Mouse (Mus musculus) cerebellum, adult 11-12 months (tissue): Measurements from ENCODE around the gene Pcnx2.
A peak's percentile ranks its signal among the peaks of the same experiment; 100 is the strongest.

Experiments used
- DNase-seq: peaks from one replicate; pipeline ENCODE4 v3.0.0; 2022

The Pcnx2 gene

DNA sequence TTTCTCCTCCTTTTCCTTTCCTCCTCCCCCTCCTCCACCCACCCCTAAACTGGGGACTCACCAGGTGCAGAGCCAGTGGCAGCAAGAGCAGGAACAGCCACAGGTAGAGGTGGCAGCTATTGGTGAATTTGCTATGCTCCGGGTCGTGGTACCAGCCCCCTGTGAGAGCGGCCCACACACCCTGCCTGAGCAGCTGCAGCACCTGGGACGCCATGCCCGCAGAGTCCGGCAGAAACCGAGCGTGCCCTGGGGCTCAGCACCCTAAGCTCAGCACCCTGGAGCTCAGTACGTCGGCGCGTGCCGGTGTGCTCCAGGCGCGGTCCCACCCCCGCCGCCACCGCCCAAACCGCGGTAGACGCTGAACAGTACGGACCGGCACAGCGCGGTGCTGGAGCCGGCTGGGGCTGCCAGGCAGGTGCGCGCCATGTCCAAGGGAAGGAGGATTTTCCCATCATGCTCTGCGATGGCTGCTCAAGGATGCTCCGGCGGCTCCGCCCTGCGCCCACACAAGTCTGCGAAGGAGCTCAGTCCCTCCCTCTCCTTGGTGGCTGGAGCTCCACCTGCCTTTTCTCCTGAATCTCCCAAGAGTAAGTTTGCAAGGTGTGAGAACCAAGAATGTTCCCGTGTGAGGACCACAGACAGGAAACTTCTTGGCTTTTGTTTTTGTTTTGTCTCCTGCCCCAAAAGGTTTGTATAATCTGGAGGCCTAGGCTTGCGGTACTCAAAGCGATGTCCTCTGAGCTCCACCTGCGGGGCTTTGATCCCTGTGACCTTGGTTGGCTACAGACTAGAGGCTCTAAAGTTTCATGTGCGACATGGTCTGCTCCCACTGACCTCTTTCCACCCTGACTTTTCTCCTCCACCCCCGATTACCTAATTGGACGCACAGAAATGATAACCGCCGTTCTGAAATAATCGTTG, at the start of gene Pcnx2:
TSS of gene Pcnx2 (minus strand) at position 450 of the 921 bp plus-strand sequence.
- peak; percentile 90 for DNase-seq

DNA sequence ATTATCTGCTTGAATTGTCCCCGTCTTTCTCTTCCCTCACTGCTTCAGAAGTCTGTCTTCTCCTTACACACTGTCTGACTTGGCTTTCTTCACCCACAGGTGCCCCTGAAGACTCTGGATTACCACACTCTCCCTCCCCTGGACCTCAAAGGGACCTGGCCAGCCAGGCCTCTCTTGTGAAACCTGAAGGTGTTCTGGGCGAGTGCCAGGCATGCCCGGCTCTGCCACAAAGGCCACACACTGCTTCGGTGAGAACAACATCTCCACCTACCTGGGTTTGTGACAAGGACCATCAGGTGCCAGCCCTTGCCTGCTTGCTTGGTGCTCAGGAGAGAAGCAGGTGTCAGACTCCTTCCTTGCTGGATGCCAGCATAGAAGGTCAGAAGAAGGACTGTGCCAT, 46.4 kb upstream of the Pcnx2 start:
- DNase-seq: no peak

DNA sequence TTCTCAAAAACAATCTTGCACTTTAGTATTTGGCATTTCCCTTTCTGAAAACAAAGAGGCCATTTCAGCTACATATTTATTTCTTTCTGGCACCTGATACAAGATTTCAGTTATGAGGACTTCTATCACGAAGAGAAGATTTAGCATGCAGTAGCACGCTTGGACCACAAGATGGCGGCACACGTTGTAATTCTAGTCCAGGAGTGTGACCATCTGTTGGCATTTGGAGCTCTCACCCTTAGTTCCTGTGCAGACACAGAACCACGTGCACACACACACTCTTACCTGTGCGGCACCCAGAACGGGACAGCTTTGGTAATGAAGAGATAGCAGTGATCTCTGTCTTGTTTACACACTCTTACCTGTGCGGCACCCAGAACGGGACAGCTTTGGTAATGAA, 37.5 kb upstream of the Pcnx2 start:
- peak; percentile 73 for DNase-seq

DNA sequence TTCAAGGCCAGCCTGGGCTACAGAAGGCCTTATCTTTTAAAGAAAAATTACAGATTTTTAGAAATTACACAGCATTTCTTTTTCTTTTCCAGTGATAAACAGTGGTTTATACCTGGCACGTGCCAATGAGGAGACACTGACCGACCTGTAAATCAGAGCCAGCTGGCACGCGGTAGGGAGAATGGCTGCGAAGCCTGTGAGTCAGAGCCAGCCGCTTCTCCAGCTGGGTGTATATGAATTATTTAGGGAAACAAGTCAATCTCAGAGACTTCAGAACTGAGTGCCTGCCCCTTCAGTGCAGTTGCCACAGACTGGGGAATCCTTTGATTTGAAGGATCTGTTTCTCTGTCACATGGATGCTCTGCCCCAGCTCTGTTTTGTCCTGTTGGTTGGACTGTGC, 33.7 kb upstream of the Pcnx2 start:
- no peak for DNase-seq

DNA sequence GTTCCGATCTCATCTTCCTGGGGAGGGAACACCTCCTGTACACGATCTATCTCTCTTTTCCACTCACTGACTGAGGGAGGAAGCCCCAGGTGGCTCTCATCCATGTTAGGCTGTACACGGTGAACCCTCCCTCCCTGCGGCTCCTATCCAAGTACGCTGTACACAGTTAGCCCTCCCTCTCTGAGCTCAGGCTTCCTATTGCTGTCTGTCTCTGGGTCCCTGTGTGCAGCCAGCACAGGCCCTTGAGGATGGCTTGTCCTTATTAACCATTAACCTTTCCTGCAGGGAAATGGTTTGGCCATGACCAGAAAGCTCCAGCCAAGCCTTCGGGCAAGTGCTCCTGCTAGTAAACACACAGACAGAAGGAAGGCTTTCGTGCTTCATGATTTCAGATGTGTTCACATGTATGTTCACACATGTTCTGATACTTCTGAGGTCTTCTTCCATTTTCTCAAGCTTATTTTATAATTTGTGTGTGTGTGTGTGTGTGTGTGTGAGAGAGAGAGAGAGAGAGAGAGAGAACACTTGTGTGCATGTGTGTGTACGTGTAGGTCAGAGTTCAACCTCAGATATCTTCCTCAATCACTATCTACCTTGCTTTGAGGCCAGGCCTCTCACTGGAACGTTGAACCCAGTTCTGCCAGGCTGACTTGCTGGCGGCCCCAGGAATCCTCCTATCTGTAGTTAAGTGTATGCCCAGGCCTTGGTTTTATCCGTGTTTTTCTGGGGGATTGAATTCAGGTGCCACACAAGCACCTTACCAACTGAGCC, 32.3 kb upstream of the Pcnx2 start:
- DNase-seq: no peak

DNA sequence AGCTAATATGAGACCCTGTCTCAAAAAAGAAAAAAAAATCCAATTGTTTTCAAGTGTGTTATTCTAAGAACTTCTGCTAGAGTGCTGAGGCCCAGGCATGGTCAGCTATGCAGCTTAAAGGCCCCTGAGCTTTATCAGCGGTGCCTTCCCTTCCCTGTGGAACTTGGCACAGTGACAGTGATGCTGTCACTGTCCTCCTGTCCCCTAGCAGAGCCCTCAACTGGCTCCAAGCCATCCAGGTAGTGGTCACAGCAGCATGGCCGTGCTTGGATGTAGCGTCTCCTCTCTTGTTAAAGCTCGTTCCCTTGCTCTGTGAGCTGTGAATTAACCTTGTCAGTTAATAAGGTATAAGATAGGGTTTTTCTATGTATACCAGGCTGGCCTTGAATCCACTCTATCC, 28.5 kb upstream of the Pcnx2 start:
- no peak for DNase-seq

DNA sequence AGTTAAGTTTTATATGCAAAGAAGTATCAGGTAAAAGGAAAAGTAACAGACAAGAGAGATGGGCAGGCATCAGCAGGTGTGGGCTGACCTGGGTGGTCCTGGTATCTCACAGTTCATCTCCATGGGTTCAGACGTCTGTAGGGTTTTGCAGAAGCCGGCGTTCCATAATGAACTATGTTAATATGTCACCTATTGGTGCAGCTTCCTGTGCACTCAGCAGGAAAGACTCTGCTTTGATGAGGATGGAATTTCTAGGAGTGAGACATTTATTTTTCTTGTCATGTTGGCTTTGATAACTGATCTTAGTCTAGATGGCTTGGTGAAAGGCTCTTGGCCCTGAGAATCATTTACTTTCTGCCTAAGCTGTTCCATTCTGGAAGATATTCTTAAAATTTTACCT, 24.2 kb upstream of the Pcnx2 start:
- no peak for DNase-seq

DNA sequence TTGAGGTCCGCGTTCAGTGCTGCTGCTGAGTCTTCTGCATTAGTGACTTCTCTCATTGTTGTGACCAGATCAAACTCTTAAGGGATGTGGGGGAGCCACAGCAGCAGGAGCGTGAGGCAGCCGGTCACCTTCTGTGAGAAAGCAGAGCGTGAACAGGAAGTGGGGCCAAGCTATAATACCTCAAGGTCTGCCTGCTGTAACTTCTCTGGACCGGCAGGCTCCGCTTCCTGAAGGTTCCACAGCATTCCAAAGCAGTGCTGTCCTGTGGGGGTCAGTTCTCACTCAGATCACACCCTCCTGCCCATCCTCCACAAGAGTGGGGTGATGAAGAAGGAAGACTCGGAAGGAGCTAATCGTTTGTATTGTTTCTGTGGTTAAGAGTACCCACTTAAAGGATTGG, 22.6 kb upstream of the Pcnx2 start:
- no peak for DNase-seq

DNA sequence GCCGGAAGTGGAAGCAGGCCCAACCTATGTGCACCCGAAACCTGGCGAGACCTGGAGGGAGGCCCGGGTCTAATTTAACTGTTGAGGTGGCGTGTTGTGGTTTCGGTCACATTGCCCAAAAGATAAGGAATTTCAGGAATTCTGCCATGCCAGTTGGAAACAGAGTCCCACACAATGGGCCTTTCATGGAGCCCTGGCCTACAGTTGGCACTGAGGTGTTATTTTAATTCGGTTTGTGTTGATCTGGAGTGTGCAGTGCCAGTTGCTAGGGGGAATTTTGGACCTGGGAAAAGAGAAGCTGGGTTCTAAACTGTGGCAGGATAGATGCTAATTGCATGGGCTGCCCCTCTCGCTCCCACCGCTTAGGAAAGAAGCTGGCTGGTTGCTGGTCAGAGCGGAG, 22.2 kb upstream of the Pcnx2 start:
- no peak for DNase-seq

DNA sequence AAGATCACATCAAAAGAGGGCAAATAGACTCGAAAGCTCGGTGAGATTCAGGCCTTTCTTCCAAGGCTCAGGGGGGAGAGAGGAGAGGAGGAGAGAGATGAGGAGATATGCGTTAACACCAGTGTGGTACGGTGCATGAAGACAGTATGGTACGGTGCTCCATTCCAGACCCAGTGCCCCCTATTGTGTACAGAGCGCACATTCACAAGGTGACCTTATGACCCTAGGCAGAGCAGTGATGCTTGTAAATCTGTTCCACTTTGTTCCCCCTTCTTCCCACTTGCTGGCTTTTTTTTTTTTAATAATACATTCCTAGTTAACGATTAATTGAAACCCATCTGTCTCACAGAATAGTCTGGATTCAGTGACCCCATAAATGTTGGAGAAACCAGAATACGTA, 21.4 kb upstream of the Pcnx2 start:
- no peak for DNase-seq

DNA sequence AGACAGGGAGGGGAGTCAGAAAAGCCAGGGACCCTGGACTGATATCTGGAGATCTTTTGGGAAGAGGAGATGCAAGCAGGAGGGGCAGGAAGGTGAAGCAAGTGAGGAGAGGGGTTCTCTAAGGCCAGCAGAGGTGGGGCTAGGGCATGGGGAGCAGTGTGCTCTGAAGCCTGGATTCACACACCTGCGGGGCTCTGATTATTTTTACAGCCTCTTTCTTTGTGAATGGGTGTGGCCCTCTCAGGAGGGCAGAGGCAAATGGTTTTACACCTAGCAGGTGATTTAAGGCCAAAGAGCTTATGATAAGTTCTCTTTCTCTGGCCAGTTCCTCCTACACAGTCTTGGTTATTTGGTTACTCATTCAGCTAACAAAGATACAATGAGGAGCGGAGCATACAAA, 20.6 kb upstream of the Pcnx2 start:
- DNase-seq: no peak

DNA sequence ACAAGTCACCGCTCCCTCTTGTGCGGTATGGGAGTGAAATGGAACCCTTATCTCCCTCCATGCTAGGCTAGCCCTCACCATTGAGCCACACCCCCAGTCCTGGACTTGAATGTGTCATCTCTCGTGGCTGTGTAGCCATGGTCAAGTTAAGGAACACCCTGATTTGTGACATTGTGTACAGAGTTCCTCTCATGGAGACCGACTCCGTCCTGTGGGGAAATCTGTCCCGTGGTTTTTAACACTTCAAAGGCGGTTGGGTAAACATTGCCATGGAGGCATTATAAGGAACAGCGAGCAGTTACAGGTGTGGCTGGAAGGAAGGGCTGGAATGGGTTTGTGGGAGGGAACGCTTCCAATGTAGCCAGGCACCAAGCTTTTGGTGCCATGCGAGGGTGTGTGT, 18.9 kb upstream of the Pcnx2 start:
- no peak for DNase-seq

DNA sequence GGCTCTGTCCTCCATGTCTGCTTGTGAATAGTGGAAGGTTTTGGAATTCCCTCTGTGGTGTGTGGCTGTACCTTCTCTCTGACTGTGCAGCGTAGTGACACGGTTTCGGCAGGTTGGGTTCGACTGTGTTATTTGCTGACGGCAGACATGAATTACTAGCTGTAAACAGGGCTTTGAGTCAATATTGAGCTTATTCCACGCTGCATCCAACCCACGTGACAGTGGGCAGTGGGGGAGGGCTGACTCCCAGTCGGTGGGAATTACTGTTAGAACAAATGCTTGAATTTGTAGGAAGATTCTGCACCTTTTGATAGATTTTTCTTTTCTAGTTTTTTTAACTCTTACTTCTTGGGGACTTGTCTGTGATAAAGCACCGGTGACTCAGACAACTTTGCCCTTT, 16.3 kb upstream of the Pcnx2 start:
- DNase-seq: no peak

DNA sequence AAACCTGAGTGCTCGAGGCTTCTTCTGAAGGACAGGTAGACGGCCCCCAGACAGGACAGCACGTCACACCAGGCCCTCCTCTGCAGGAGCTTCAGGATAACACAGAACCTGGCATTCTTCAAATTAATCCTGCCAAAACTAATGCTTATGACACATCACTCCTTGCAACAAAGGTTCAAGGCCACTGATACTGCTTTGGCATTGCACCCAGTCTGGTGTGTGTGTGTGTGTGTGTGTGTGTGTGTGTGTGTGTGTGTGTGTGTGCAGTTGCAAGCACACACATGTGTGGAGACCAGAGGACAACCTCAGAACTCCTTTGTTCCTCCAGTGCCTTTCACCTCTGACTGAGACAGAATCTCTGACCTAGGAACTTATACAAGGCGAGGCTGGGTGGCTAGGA, 15.1 kb upstream of the Pcnx2 start:
- no peak for DNase-seq

DNA sequence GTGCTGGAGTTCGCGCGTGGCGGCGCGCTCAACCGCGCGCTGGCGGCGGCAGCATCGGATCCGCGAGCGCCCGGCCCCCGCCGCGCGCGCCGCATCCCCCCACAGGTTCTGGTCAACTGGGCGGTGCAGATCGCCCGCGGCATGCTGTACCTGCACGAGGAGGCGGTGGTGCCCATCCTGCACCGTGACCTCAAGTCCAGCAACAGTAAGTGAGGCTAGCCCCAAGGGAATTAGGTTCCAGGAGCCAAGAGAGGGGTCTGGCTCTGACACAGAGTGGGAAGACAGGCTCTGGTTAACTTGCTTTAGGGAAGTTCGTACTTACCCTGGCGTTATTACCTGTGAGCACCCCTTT, 13.1 kb upstream of the Pcnx2 start:
- DNase-seq: no peak

DNA sequence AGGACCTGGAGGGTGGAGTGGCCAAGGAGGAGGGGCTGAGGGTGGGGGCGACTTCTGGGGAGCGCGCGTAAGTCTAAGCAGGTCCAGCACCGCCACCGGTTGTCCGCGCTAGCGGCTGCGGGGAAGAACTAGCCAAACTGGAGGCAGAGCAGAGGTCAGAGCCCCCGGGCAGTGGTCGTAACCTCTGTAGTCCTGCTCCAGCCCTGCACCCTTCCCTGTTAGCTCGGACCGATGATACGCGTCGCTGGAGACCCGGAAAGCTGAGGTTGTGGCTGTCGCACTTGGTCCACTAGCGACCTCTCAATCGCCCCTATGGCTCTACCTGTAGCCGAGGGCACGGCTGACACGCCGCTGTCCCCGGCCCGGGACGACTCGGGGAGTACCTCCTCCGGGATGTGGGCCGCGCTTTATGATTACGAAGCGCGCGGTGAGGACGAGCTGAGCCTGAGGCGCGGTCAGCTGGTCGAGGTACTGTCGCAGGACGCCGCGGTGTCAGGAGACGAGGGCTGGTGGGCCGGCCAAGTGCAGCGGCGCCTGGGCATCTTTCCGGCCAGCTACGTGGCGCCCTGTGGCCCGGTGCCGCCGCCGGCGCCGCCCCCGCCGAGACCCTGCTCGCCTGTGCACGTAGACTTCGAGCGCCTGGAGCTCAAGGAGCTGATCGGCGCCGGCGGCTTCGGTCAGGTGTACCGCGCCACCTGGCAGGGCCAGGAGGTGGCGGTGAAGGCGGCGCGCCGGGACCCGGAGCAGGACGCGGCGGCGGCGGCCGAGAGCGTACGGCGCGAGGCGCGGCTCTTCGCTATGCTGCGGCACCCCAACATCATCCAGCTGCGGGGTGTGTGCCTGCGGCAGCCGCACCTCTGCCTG, 12.5 kb upstream of the Pcnx2 start, which contains the start of gene Map3k21:
TSS of gene Map3k21 (plus strand) at position 86 of the 864 bp plus-strand sequence.
- DNase-seq: peak; percentile 43

DNA sequence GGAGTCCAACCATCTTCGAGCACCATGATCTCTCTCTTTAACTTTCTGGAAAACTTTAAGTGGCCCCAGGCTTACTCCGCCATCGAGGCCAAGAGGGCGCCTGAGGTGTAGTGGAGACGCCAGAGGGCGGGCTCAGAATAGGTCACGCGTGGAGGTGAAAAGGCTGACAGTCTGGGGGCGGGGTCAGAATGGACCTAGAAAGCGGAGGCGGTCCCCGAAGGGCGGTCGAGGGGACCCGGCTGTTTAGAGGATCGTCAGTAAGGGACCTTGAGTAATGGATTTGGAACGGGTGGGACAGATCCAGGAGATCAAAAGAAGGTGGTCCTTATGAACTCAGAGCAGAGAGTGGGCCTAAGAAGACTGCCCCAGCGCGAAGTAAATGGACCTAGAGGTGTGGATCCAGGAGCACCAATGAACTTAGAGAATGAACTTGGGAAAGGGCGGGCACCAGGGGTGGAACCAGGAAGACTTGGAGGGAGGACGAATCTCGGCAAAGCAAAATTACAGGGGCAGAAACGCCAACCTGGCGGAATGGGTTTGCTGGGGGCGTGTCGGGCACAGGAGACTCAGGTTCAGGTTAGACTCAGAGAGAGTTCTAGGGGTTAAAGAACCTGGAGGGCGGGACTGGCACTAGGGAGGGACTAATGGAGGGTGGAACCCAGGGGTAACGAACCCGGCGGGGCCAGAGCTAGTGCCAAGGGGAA, 11.7 kb upstream of the Pcnx2 start:
- DNase-seq: no peak

DNA sequence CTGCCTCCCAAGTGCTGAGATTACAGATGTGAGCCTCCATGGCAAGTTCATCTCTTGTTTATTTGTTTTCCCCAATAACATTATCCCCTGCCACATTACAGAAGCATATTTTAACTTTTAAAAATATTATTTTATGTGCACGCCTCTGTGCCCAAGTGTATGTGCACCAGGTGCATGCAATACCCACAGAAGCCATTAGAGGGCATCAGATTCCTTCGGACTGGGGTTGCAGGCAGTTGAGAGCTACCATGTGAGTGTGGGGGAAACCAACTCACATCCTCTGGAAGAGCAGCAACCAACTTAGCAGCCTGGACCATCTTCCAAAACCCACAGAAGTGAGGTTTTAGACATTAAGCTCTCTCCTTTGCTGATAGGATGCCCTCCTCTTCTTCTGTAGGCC, 9.2 kb upstream of the Pcnx2 start:
- DNase-seq: no peak

DNA sequence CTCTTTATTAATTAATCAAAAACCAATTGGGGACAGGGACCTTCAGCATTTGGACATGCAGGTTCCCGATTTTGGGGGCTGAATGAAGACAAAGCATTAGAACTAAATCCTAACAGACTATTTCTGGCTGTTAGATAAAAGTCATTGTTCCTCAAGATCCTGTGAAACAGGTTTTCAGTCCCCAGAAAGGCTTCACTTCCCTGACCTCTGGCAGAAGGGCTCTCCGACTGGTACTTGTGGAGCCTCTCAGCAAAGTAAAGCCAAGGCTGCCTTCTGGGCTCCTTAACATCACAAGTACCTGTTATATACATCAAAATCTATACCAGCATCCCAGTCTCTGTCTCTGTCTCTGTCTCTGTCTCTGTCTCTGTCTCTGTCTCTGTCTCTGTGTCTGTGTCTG, 7.2 kb upstream of the Pcnx2 start:
- no peak for DNase-seq

DNA sequence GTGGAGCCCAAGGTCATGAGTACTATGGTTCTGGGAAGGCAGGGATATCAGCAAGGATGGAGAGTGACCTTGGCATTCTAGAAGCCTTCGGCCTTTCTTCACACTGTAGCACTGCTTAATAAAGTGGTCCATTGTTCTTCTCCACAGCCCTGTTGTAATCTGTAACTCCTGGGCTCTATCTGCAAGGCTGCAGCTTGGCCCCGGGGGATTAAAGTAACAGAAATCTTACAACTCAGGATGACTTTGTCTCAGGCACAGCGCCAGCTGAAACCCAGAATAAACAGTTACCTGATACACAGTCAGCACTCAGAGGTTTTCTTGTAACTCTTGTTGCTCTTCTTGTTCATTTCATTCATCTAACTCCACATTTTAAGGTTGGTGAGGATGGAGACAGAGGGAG, 4.4 kb upstream of the Pcnx2 start:
- no peak for DNase-seq

DNA sequence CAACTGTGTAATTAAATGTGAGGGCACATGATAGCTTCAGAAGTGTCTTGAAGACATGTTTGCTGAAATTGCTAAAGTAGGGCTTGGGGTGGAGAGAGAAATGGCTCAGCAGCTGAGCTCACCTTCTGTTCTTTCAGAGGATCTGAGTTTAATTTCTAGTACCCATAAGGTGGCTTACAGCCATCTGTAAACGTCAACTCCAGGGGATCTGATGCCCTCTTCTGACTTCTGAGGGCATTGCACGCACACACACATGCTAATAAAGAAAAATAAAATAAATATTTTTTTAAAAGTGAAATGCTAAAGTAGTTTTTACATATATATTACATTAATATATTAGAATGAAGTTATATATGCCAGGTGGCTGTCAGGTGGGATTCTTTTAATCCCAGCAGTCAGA, 3.0 kb upstream of the Pcnx2 start:
- no peak for DNase-seq

DNA sequence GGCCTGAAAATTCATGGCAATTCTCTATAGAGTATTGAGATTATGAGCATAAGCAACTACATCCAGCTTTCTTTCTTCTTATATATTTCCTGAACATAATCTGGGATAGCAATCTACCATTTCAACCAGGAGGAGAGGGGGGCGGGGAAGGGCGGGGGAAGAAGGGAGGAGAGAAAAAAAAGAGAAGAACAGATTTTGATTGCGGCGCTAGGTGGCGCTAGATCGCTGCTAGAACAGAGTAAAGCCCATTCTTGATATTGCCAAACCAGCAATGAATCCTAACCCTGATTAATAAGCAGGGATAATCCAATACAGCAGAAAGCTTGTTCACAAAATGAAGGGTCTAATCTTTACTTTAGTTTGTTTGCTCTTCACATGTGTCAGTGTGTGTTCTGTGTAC, 782 bp upstream of the Pcnx2 start:
- DNase-seq: peak; percentile 56

DNA sequence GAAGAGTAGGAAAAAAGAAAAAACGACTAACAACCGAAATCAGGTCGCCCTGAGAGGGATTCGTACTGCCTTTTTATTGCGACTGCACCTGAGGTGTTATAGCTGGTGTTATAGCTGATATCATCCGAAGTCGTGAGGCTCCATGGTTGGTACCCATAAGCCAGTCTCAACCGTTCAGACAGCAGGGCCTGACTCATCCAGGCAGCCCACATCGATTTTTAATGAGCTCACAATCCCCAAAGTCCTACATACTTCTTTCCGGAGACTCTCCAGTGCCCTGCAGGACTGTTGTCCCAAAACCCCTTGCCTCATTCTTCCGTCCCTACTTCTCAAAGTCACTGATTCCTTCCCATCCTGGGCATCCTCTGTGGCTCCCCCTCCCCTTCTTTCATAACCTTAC, 729 bp downstream of the Pcnx2 start:
- no peak for DNase-seq
